Mouse (Mus musculus) embryonic fibroblast, embryonic 13.5 days (primary cell): Measurements from ENCODE around the gene Ffar2.

Experiments
- CTCF ChIP-seq: IDR thresholded peaks from 2 replicates; pipeline ENCODE4 v1.5.1; 2011; ENCODE audit warnings: mild to moderate bottlenecking, control low read depth, low read length, moderate library complexity, borderline replicate concordance; ENCODE audit not compliant: insufficient read depth
- POLR2A ChIP-seq: IDR thresholded peaks from 2 replicates; pipeline ENCODE4 v1.6.1; 2011; ENCODE audit warnings: low read depth, mild to moderate bottlenecking, control low read depth, low read length, moderate library complexity

- no peak for TF ChIP-seq CTCF
- no peak for TF ChIP-seq POLR2A
Measured at GRCm38 (mm10) chr7:30804026-30804715, 19.4 kb downstream of the Ffar2 start.
